Mouse (Mus musculus) CH12.LX (cell line): ENCODE results near the gene Tjp3. TPM values are rescaled to one million over a fixed set of nuclear protein-coding genes. Genes with fewer than 3 reads are reported as not detected.

Source experiments
- DNase-seq: peaks from one replicate; pipeline ENCODE4 v3.0.0-alpha.2; 2013; ENCODE audit errors: extremely low read depth
- H3K27ac ChIP-seq: 2 replicates; pipeline ENCODE4 v1.5.1; 2012; ENCODE audit warnings: low read depth, mild to moderate bottlenecking, control low read depth, moderate library complexity; ENCODE audit not compliant: insufficient read depth
- H3K27me3 ChIP-seq: replicated peaks from 2 replicates; pipeline ENCODE3; 2012; ENCODE audit warnings: inconsistent platforms
- H3K36me3 ChIP-seq, 2 experiments: replicated peaks in 1 of 2; 2 replicates each; pipeline versions ENCODE3 to v1.6.1; 2012; ENCODE audit warnings: inconsistent platforms in 1 of 2, low read length in 1 of 2, mild to moderate bottlenecking in 1 of 2, mixed read lengths in 1 of 2, moderate library complexity in 1 of 2; ENCODE audit not compliant: control insufficient read depth in 1 of 2, insufficient read depth in 1 of 2
- H3K4me1 ChIP-seq, 2 experiments: 2 replicates each; pipeline ENCODE4 v1.6.1; 2012; ENCODE audit warnings: inconsistent platforms in 1 of 2, moderate library complexity in 1 of 2; ENCODE audit not compliant: insufficient read depth in 2 of 2, control insufficient read depth in 1 of 2
- H3K4me2 ChIP-seq: 2 replicates; pipeline ENCODE4 v1.6.1; 2012; ENCODE audit warnings: low read depth, mild to moderate bottlenecking, control low read depth; ENCODE audit not compliant: poor library complexity, insufficient read depth, severe bottlenecking
- H3K4me3 ChIP-seq, 3 experiments: fragments of 150-350 bp in 1 of 3; sonication (generic) in 1 of 3; replicated peaks in 1 of 3; 2 replicates each; pipeline versions ENCODE3 to v1.5.1; 2011 to 2012; ENCODE audit warnings: low read depth in 2 of 3, low read length in 2 of 3, mild to moderate bottlenecking in 2 of 3, moderate library complexity in 2 of 3, control low read depth in 1 of 3, improper control_type of control experiment in 1 of 3, inconsistent platforms in 1 of 3, mixed read lengths in 1 of 3; ENCODE audit not compliant: poor library complexity in 1 of 3
- H3K79me2 ChIP-seq: replicated peaks from 2 replicates; pipeline ENCODE4 v1.6.1; 2012; ENCODE audit warnings: mild to moderate bottlenecking, moderate library complexity; ENCODE audit not compliant: control insufficient read depth, poor library complexity, insufficient read depth, severe bottlenecking; ENCODE audit errors: extremely low read depth
- H3K9ac ChIP-seq: 2 replicates; pipeline ENCODE4 v1.6.1; 2012; ENCODE audit warnings: low read depth, mild to moderate bottlenecking, control low read depth, moderate library complexity; ENCODE audit not compliant: insufficient read depth
- H3K9me3 ChIP-seq: replicated peaks from 2 replicates; pipeline ENCODE3; 2012; ENCODE audit warnings: low read length, inconsistent platforms, mixed read lengths
- CHD2 ChIP-seq: IDR thresholded peaks from 2 replicates; pipeline ENCODE4 v1.6.1; 2011; ENCODE audit warnings: low read length, improper control_type of control experiment
- CTCF ChIP-seq, 2 experiments: IDR thresholded peaks in 1 of 2; conservative IDR thresholded peaks in 1 of 2; 2 replicates each; pipeline ENCODE4 v1.5.1; 2011 to 2012; ENCODE audit warnings: low read depth in 2 of 2, low read length in 2 of 2, improper control_type of control experiment in 1 of 2, inconsistent platforms in 1 of 2, mild to moderate bottlenecking in 1 of 2, moderate library complexity in 1 of 2
- EP300 ChIP-seq: IDR thresholded peaks from 2 replicates; pipeline ENCODE4 v1.6.1; 2011; ENCODE audit warnings: low read length, improper control_type of control experiment
- HCFC1 ChIP-seq: IDR thresholded peaks from 2 replicates; pipeline ENCODE4 v1.6.1; 2012; ENCODE audit warnings: low read depth, mild to moderate bottlenecking, inconsistent platforms, low read length, improper control_type of control experiment
- IRF4 ChIP-seq: IDR thresholded peaks from 2 replicates; pipeline ENCODE4 v1.6.1; 2014; ENCODE audit warnings: low read depth, mild to moderate bottlenecking, inconsistent platforms, low read length, improper control_type of control experiment
- MAFK ChIP-seq: IDR thresholded peaks from 2 replicates; pipeline ENCODE4 v1.6.1; 2011; ENCODE audit warnings: low read length, improper control_type of control experiment; ENCODE audit not compliant: insufficient replicate concordance
- MAX ChIP-seq: IDR thresholded peaks from 2 replicates; pipeline ENCODE4 v1.6.1; 2011; ENCODE audit warnings: low read length, improper control_type of control experiment
- MAZ ChIP-seq: IDR thresholded peaks from 2 replicates; pipeline ENCODE4 v1.6.1; 2012; ENCODE audit warnings: low read depth, mild to moderate bottlenecking, inconsistent platforms, low read length, improper control_type of control experiment, moderate library complexity
- MEF2A ChIP-seq: IDR thresholded peaks from 2 replicates; pipeline ENCODE4 v1.6.1; 2014; ENCODE audit warnings: low read depth, mild to moderate bottlenecking, inconsistent platforms, low read length, improper control_type of control experiment, borderline replicate concordance
- MXI1 ChIP-seq: IDR thresholded peaks from 2 replicates; pipeline ENCODE4 v1.6.1; 2011; ENCODE audit warnings: mild to moderate bottlenecking, low read depth, low read length, improper control_type of control experiment
- MYC ChIP-seq: IDR thresholded peaks from 2 replicates; pipeline ENCODE4 v1.6.1; 2011; ENCODE audit warnings: low read depth, mild to moderate bottlenecking, improper control_type of control experiment, low read length
- PAX5 ChIP-seq: IDR thresholded peaks from 2 replicates; pipeline ENCODE4 v1.6.1; 2012; ENCODE audit warnings: low read length, inconsistent platforms, mixed read lengths
- POLR2A ChIP-seq: IDR thresholded peaks from 2 replicates; pipeline ENCODE4 v1.6.1; 2011; ENCODE audit warnings: low read depth, mild to moderate bottlenecking, improper control_type of control experiment, low read length
- RAD21 ChIP-seq: IDR thresholded peaks from 2 replicates; pipeline ENCODE4 v1.6.1; 2011; ENCODE audit warnings: low read depth, mild to moderate bottlenecking, low read length, improper control_type of control experiment, moderate library complexity
- RCOR1 ChIP-seq: conservative IDR thresholded peaks from 2 replicates; pipeline ENCODE4 v1.6.1; 2012; ENCODE audit warnings: low read depth, mild to moderate bottlenecking, inconsistent platforms, low read length, improper control_type of control experiment
- SMC3 ChIP-seq: IDR thresholded peaks from 2 replicates; pipeline ENCODE4 v1.6.1; 2011; ENCODE audit warnings: low read depth, low read length, improper control_type of control experiment
- TBP ChIP-seq: conservative IDR thresholded peaks from 2 replicates; pipeline ENCODE4 v1.6.1; 2011; ENCODE audit warnings: low read depth, low read length, improper control_type of control experiment
- UBTF ChIP-seq: IDR thresholded peaks from 2 replicates; pipeline ENCODE4 v1.6.1; 2012; ENCODE audit warnings: low read depth, mild to moderate bottlenecking, inconsistent platforms, low read length, improper control_type of control experiment, moderate library complexity
- USF1 ChIP-seq: IDR thresholded peaks from 2 replicates; pipeline ENCODE4 v1.6.1; 2014; ENCODE audit warnings: low read depth, mild to moderate bottlenecking, inconsistent platforms, low read length, improper control_type of control experiment
- USF2 ChIP-seq: conservative IDR thresholded peaks from 2 replicates; pipeline ENCODE4 v1.6.1; 2011; ENCODE audit warnings: low read depth, low read length, improper control_type of control experiment
- dilution Hi-C: fragments of 300-500 bp; cut with MboI; formaldehyde crosslinking; loops from 2 replicates; pipeline ENCODE4 v1.14.3; 2020; ENCODE audit warnings: low sequenced_read_pairs; ENCODE audit not compliant: extremely low pct_unique_long_range_greater_than_20kb, extremely low pct_ligation_motif_present
- in situ Hi-C: fragments of 300-500 bp; cut with MboI; formaldehyde crosslinking; loops from 3 replicates; pipeline ENCODE4 v1.14.3; 2019; ENCODE audit warnings: low sequenced_read_pairs, low pct_ligation_motif_present, low pct_unique_long_range_greater_than_20kb, mixed read lengths
- polyA plus RNA-seq: library from polyadenylated mRNA; unstranded; fragments of >175 nt; gene quantifications from 2 replicates; pipeline ENCODE4 v1.2.1, GENCODE M21; 2012; ENCODE audit warnings: low read depth; ENCODE audit not compliant: insufficient read length
- total RNA-seq, 2 experiments: library from RNA; depleted of rRNA; stranded (reverse); fragments of 300-350 nt in 1 of 2; fragments of >200 nt in 1 of 2; gene quantifications; 2 replicates each; pipeline ENCODE4 v1.2.3; 2012 to 2014

The Tjp3 gene
- total and polyA plus RNA-seq, 3 experiments: 0.42 to 7.2 (median 0.76) TPM

GRCm38 (mm10) chr10:81325176-81325575, 33.8 kb upstream of the Tjp3 start:
- no peak overlapping the region for H3K9ac ChIP-seq
- peaks cover 15% of the 10 kb centered on the region for H3K79me2 ChIP-seq
- dilution Hi-C loops: no loop called here
- no peaks in the 10 kb centered on the region for H3K9me3 ChIP-seq
- H3K4me1 ChIP-seq: peaks cover 4 to 34% of the 10 kb centered on the region in 2 experiments; a peak in 3 of 4 replicates
- H3K27ac ChIP-seq: no peak overlapping the region
- no peak overlapping the region for H3K4me3 ChIP-seq
- H3K4me2 ChIP-seq: no peak overlapping the region
- in situ Hi-C loops: no loop called here
- no peak for DNase-seq
- TF ChIP-seq HCFC1: no peak
- TF ChIP-seq UBTF: no peak
- TF ChIP-seq, all 38 proteins: peak for 0
- Histone ChIP-seq H3K36me3 (peaks cover 52 to 74% of the 10 kb centered on the region in 2 experiments), H3K27me3 (no peaks in the 10 kb centered on the region)

GRCm38 (mm10) chr10:81323791-81324530, 32.6 kb upstream of the Tjp3 start:
- Histone ChIP-seq H3K27ac (no peak overlapping the region), H3K79me2 (peaks cover 15% of the 10 kb centered on the region), H3K4me2 (no peak overlapping the region), H3K4me1 (peaks cover 9 to 32% of the 10 kb centered on the region in 2 experiments; a peak in 3 of 4 replicates), H3K4me3 (no peak overlapping the region), H3K9ac (no peak overlapping the region), H3K27me3 (no peaks in the 10 kb centered on the region), H3K36me3 (peaks cover 52 to 72% of the 10 kb centered on the region in 2 experiments), H3K9me3 (no peaks in the 10 kb centered on the region)
- TF ChIP-seq MAZ: no peak
- TF ChIP-seq CTCF (conservative IDR thresholded peaks at IDR 0.05 in 1 of 2, IDR thresholded peaks at IDR 0.05 in 1 of 2; ENCODE audit: low read depth in 2 of 2, low read length in 2 of 2): no peak
- no peak for TF ChIP-seq USF1
- no peak for TF ChIP-seq MEF2A
- no peak for TF ChIP-seq USF2
- no peak for TF ChIP-seq MAFK
- TF ChIP-seq POLR2A: no peak
- TF ChIP-seq PAX5: no peak
- no peak for TF ChIP-seq SMC3
- TF ChIP-seq MAX: no peak
- no peak for TF ChIP-seq EP300
- no peak for DNase-seq
- in situ Hi-C loops: no loop called here
- dilution Hi-C loops: no loop called here

GRCm38 (mm10) chr10:81323141-81323775, 31.9 kb upstream of the Tjp3 start:
- Histone ChIP-seq H3K4me2 (no peak overlapping the region), H3K27ac (no peak overlapping the region), H3K9me3 (no peaks in the 10 kb centered on the region), H3K4me1 (peaks cover 12 to 32% of the 10 kb centered on the region in 2 experiments; a peak in 3 of 4 replicates), H3K79me2 (peaks cover 15% of the 10 kb centered on the region), H3K9ac (no peak overlapping the region), H3K27me3 (no peaks in the 10 kb centered on the region), H3K4me3 (no peak overlapping the region), H3K36me3 (peaks cover 58 to 72% of the 10 kb centered on the region in 2 experiments)
- in situ Hi-C loops: no loop called here
- dilution Hi-C loops: no loop called here
- DNase-seq: no peak
- no peak for TF ChIP-seq SMC3
- TF ChIP-seq MEF2A: no peak
- no peak for TF ChIP-seq CHD2
- no peak for TF ChIP-seq RAD21
- TF ChIP-seq MXI1: no peak
- TF ChIP-seq USF1: no peak
- no peak for TF ChIP-seq IRF4
- TF ChIP-seq MYC: no peak
- TF ChIP-seq RCOR1: no peak
- TF ChIP-seq TBP: no peak
